Comparison of ENCODE assay signal across 26 mouse cellular contexts in genomic region chr12:70082485-70082884, GRCm38 (mm10). TPM values are rescaled to one million over a fixed set of nuclear protein-coding genes. Genes with fewer than 3 reads are reported as not detected.
DNase-seq lines count a peak whose midpoint lies in the region; ATAC-seq and TF ChIP-seq lines count a peak whose summit lies in the region.
"Had no signal": no experiment of that assay in that cellular context is flagged by ENCODE, and none has a peak within 500 bp of the region (broad histone marks: within the 10 kb centered on the region; RNA-seq: fewer than 3 reads in every experiment).

No protein-coding gene starts in this region.

- no peak for TF ChIP-seq EP300 in CH12.LX (IDR thresholded peaks at IDR 0.05; ENCODE audit: low read length)

- CTCF ChIA-PET in Patski (lab: Charles Lee) = no interaction called here

- no peak for ATAC-seq in megakaryocyte, adult 5-6 weeks (ENCODE audit: poor library complexity, severe bottlenecking)
- peak; percentile 74 for ATAC-seq in Patski
- no peak for ATAC-seq in activated CD4-positive, CD25-positive, alpha-beta regulatory T cell, adult 4 months
- ATAC-seq in liver, embryonic 11.5 days (replicated peaks; ENCODE audit: low FRiP score) = no peak
- ATAC-seq: CD4-positive, CD25-positive, alpha-beta regulatory T cell, adult 4 months; forebrain, embryonic 14.5 days; forebrain, embryonic 16.5 days had no signal

- peak overlapping the region; percentile 59 for H3K4me2 ChIP-seq in CH12.LX (ENCODE audit: insufficient read depth, low read depth, poor library complexity, severe bottlenecking)
- H3K4me2 ChIP-seq in liver, embryonic 11.5 days = no peak overlapping the region
- H3K4me2 ChIP-seq: embryonic facial prominence, embryonic 13.5 days; embryonic facial prominence, embryonic 15.5 days; forebrain, embryonic 12.5 days had no signal

- dilution Hi-C loops in CH12.LX (cut with MboI; ENCODE audit: extremely low pct_ligation_motif_present, extremely low pct_unique_long_range_greater_than_20kb, low sequenced_read_pairs) = no loop called here

- H3K9me3 ChIP-seq in megakaryocyte, embryonic 14.5 days = no peaks in the 10 kb centered on the region
- peaks cover 6% of the 10 kb centered on the region for H3K9me3 ChIP-seq in CH12.LX (replicated peaks; ENCODE audit: low read length)
- H3K9me3 ChIP-seq in liver, embryonic 11.5 days (ENCODE audit: control insufficient read depth, low read length) = 0 out of 2 replicates have a peak, but pooled peaks cover 2% of the 10 kb centered on the region
- H3K9me3 ChIP-seq: embryonic facial prominence, embryonic 13.5 days; embryonic facial prominence, embryonic 15.5 days; forebrain, embryonic 10.5 days; forebrain, embryonic 12.5 days had no signal

- TF ChIP-seq CTCF in CH12.LX (conservative IDR thresholded peaks at IDR 0.05 in 1 of 2, IDR thresholded peaks at IDR 0.05 in 1 of 2; ENCODE audit: low read depth in 2 of 2, low read length in 2 of 2) (no peak), Patski (IDR thresholded peaks at IDR 0.05) (no peak)

- TF ChIP-seq POLR2A in CH12.LX (IDR thresholded peaks at IDR 0.05; ENCODE audit: low read depth, low read length) = no peak

- H3K4me1 ChIP-seq in megakaryocyte, embryonic 14.5 days = peaks cover 59% of the 10 kb centered on the region
- H3K4me1 ChIP-seq in CH12.LX (ENCODE audit: control insufficient read depth in 1 of 2, insufficient read depth in 2 of 2) = peaks cover 11 to 79% of the 10 kb centered on the region in 2 experiments
- H3K4me1 ChIP-seq in liver, embryonic 11.5 days (replicated peaks; ENCODE audit: control insufficient read depth, insufficient read depth, low read length) = no peaks in the 10 kb centered on the region
- H3K4me1 ChIP-seq: embryonic facial prominence, embryonic 15.5 days; forebrain, embryonic 10.5 days; forebrain, embryonic 12.5 days had no signal

- H3K27me3 ChIP-seq in megakaryocyte, embryonic 14.5 days (replicated peaks) = no peaks in the 10 kb centered on the region
- H3K27me3 ChIP-seq in CH12.LX (replicated peaks) (no peaks in the 10 kb centered on the region), Patski (no peaks in the 10 kb centered on the region)
- H3K27me3 ChIP-seq in liver, embryonic 11.5 days (replicated peaks; ENCODE audit: control insufficient read depth, insufficient read depth, low read length) = no peaks in the 10 kb centered on the region
- H3K27me3 ChIP-seq: embryonic facial prominence, embryonic 13.5 days; embryonic facial prominence, embryonic 15.5 days; forebrain, embryonic 12.5 days had no signal

- in situ Hi-C loops in CH12.LX (cut with MboI; ENCODE audit: low pct_ligation_motif_present, low pct_unique_long_range_greater_than_20kb, low sequenced_read_pairs) (no loop called here), Patski (cut with MboI; ENCODE audit: low pct_unique_long_range_greater_than_20kb) (no loop called here)

- no peak for TF ChIP-seq RAD21 in CH12.LX (IDR thresholded peaks at IDR 0.05; ENCODE audit: low read depth, low read length)

- peaks cover 2% of the 10 kb centered on the region for H3K79me2 ChIP-seq in CH12.LX (replicated peaks; ENCODE audit: control insufficient read depth, extremely low read depth, insufficient read depth, poor library complexity, severe bottlenecking)

- peak overlapping the region; percentile 50 for H3K4me3 ChIP-seq in megakaryocyte, embryonic 14.5 days (replicated peaks)
- peak overlapping the region in 1 of 3 experiments; percentile 32 for H3K4me3 ChIP-seq in CH12.LX (replicated peaks in 1 of 3; ENCODE audit: low read depth in 2 of 3, low read length in 2 of 3, poor library complexity in 1 of 3)
- no peak overlapping the region for H3K4me3 ChIP-seq in liver, embryonic 11.5 days (ENCODE audit: low read depth, low read length)
- H3K4me3 ChIP-seq: embryonic facial prominence, embryonic 13.5 days; embryonic facial prominence, embryonic 15.5 days; erythroblast, embryonic 14.5 days; forebrain, embryonic 10.5 days; forebrain, embryonic 12.5 days had no signal

- POLR2A ChIA-PET in Patski (lab: Charles Lee) = no interaction called here

- DNase-seq in CH12.LX (ENCODE audit: extremely low read depth) (peak; percentile 54), Patski (ENCODE audit: low read depth, low spot score) (no peak)
- no peak for DNase-seq in liver, embryonic 11.5 days (ENCODE audit: low spot score)
- no peak for DNase-seq in testis, postnatal 14 days (ENCODE audit: low spot score)
- DNase-seq: adrenal gland, adult 8-10 months; adrenal gland, postnatal 14 days; adrenal gland, postnatal 36 days; B cell, adult 2 months; cerebellum, adult 11 months; cerebellum, adult 18-20 months; cerebellum, adult 8-10 months; cerebellum, adult 9-11 months; cerebellum, postnatal 14 days; cerebellum, postnatal 36 days; embryo, embryonic 11 days had no signal

- WGBS in liver, embryonic 11.5 days = 90% methylated on average over 9 of the region's 9 CpGs

- no peak overlapping the region for H3K9ac ChIP-seq in CH12.LX (ENCODE audit: insufficient read depth, low read depth)
- H3K9ac ChIP-seq in liver, embryonic 11.5 days (ENCODE audit: low read depth, low read length) = no peak overlapping the region
- H3K9ac ChIP-seq: embryonic facial prominence, embryonic 13.5 days; embryonic facial prominence, embryonic 15.5 days; forebrain, embryonic 12.5 days had no signal

- H3K36me3 ChIP-seq in megakaryocyte, embryonic 14.5 days (replicated peaks; ENCODE audit: low read length) = peaks cover 72% of the 10 kb centered on the region
- peaks cover 4 to 57% of the 10 kb centered on the region in 2 experiments for H3K36me3 ChIP-seq in CH12.LX (replicated peaks in 1 of 2; ENCODE audit: control insufficient read depth in 1 of 2, insufficient read depth in 1 of 2, low read length in 1 of 2)
- no peaks in the 10 kb centered on the region for H3K36me3 ChIP-seq in liver, embryonic 11.5 days (ENCODE audit: control insufficient read depth, insufficient read depth, low read length)

- peak overlapping the region; percentile 91 for H3K27ac ChIP-seq in CH12.LX (ENCODE audit: insufficient read depth, low read depth)
- no peak overlapping the region for H3K27ac ChIP-seq in liver, embryonic 11.5 days (ENCODE audit: low read depth, low read length)
- H3K27ac ChIP-seq: embryonic facial prominence, embryonic 13.5 days; embryonic facial prominence, embryonic 15.5 days; forebrain, embryonic 10.5 days; forebrain, embryonic 12.5 days had no signal

TF ChIP-seq in CH12.LX, 34 proteins besides CTCF, POLR2A, EP300 and RAD21:
- TF ChIP-seq JUN (IDR thresholded peaks at IDR 0.05; ENCODE audit: insufficient read depth, low read depth, low read length) = 0 out of 2 replicates have a peak, but pooled peaks have one; percentile 3
- no peak for TF ChIP-seq GABPA (IDR thresholded peaks at IDR 0.05; ENCODE audit: insufficient replicate concordance, low read depth, low read length)
- no peak for TF ChIP-seq ZKSCAN1 (IDR thresholded peaks at IDR 0.05; ENCODE audit: borderline replicate concordance, low read depth, low read length)
- no peak for TF ChIP-seq USF1 (IDR thresholded peaks at IDR 0.05; ENCODE audit: low read depth, low read length)
- no peak for TF ChIP-seq ZMIZ1 (IDR thresholded peaks at IDR 0.05; ENCODE audit: low read depth, low read length)
- no peak for TF ChIP-seq NRF1 (IDR thresholded peaks at IDR 0.05; ENCODE audit: low read depth, low read length)
- no peak for TF ChIP-seq USF2 (conservative IDR thresholded peaks at IDR 0.05; ENCODE audit: low read depth, low read length)
- TF ChIP-seq MEF2A (IDR thresholded peaks at IDR 0.05; ENCODE audit: borderline replicate concordance, low read depth, low read length) = peak; percentile 25; the same call in 1 of the 2 replicates
- no peak for TF ChIP-seq MXI1 (IDR thresholded peaks at IDR 0.05; ENCODE audit: low read depth, low read length)
- TF ChIP-seq ELF1 (IDR thresholded peaks at IDR 0.05; ENCODE audit: low read depth, low read length) = no peak
- TF ChIP-seq TCF12 (IDR thresholded peaks at IDR 0.05; ENCODE audit: low read depth, low read length) = no peak
- no peak for TF ChIP-seq CHD2 (IDR thresholded peaks at IDR 0.05; ENCODE audit: low read length)
- no peak for TF ChIP-seq KAT2A (IDR thresholded peaks at IDR 0.05; ENCODE audit: insufficient replicate concordance, low read length)
- TF ChIP-seq SIN3A (IDR thresholded peaks at IDR 0.05; ENCODE audit: low read length) = no peak
- TF ChIP-seq BHLHE40 (IDR thresholded peaks at IDR 0.05; ENCODE audit: low read depth, low read length) = 0 out of 2 replicates have a peak, but pooled peaks have one; percentile 31
- no peak for TF ChIP-seq CHD1 (IDR thresholded peaks at IDR 0.05; ENCODE audit: low read depth, low read length)
- TF ChIP-seq ZNF384 (IDR thresholded peaks at IDR 0.05; ENCODE audit: low read depth, low read length) = no peak

RNA-seq across cellular contexts. Expression of gene Nin, which starts 31.0 kb away (rescaled TPM):
- 2.2 and 5.0 TPM in 2 replicates for polyA plus RNA-seq in megakaryocyte, embryonic 14.5 days (2012; ENCODE audit: insufficient read depth, low replicate concordance)
- 154 and 171 TPM in 2 replicates for total RNA-seq in megakaryocyte, adult 5-6 weeks (2015)
- 227 and 264 TPM in 2 replicates for total RNA-seq in megakaryocyte, adult 5-6 weeks (2017)
- total RNA-seq in CH12.LX (2012; rRNA removed) = 29.0 and 33.5 TPM in 2 replicates
- total RNA-seq in CH12.LX (2014; rRNA removed) = 34.1 and 37.2 TPM in 2 replicates
- polyA plus RNA-seq in CH12.LX (2012; ENCODE audit: insufficient read length, low read depth) = 41.8 and 51.7 TPM in 2 replicates
- polyA plus RNA-seq in Patski (2021) = 29.7 TPM
- polyA plus RNA-seq in activated CD4-positive, CD25-positive, alpha-beta regulatory T cell, adult 4 months (2017; shearing (Covaris generic)) = 10 to 100 TPM; 19.2 to 24.3 TPM
- polyA plus RNA-seq in liver, embryonic 11.5 days (2014; fragmentation: Nextera tagmentation; extraction: Ambion mirVana) = 7.7 and 9.4 TPM in 2 replicates
